Mouse (Mus musculus): ENCODE data around the gene Fkbp7. TPM values are rescaled to one million over a fixed set of nuclear protein-coding genes. Genes with fewer than 3 reads are reported as not detected.

The Fkbp7 gene
- total and polyA plus RNA-seq, 2 experiments from 2014 or later, result 11.6 to 11.9 TPM

DNA sequence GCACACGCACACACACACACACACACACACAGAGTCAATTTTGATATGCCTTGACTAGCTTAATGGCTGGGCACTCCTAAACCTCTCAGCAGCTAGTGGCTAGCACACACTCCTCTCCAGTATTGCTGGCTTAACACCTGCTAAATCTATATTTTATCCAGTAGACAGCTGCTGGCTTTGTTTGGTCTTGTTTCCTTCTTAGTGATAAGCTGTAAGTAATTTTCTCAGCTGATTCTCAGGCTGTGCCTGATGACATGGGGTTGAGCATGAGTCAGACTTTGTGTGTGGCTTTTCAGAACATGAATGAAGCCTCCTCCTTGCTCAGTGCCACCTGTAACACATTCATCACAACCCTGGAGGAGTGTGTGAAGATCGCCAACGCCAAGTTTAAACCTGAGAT is 14.1 kb upstream of the Fkbp7 start:
- Histone ChIP-seq H3K36me3 (ENCODE audit: insufficient read depth, low read length) (peaks cover 58% of the 10 kb centered on the region), H3K4me1 (ENCODE audit: insufficient read depth, low read length) (no peaks in the 10 kb centered on the region), H3K27ac (ENCODE audit: low read depth, low read length) (no peak overlapping the region), H3K4me3 (ENCODE audit: low read depth, low read length) (no peak overlapping the region), H3K9ac (replicated peaks; ENCODE audit: low read length, poor library complexity, severe bottlenecking) (no peak overlapping the region), H3K27me3 (ENCODE audit: insufficient read depth, low read length) (no peaks in the 10 kb centered on the region), H3K4me2 (ENCODE audit: low read depth, low read length, poor library complexity, severe bottlenecking) (no peak overlapping the region), H3K9me3 (ENCODE audit: low read length) (no peaks in the 10 kb centered on the region)
- no peak for TF ChIP-seq CTCF (IDR thresholded peaks at IDR 0.05)
- ATAC-seq (ENCODE audit: low FRiP score) (no peak), DNase-seq (ENCODE audit: low spot score) (no peak)
- WGBS, result 91% methylated on average over 3 of the region's 3 CpGs

- no peak for ATAC-seq (ENCODE audit: low FRiP score)
- Histone ChIP-seq H3K4me2 (ENCODE audit: low read depth, low read length, poor library complexity, severe bottlenecking) (no peak overlapping the region), H3K27me3 (ENCODE audit: insufficient read depth, low read length) (no peaks in the 10 kb centered on the region), H3K9ac (replicated peaks; ENCODE audit: low read length, poor library complexity, severe bottlenecking) (no peak overlapping the region), H3K36me3 (ENCODE audit: insufficient read depth, low read length) (peaks cover 38% of the 10 kb centered on the region), H3K4me1 (ENCODE audit: insufficient read depth, low read length) (no peaks in the 10 kb centered on the region), H3K27ac (ENCODE audit: low read depth, low read length) (no peak overlapping the region), H3K4me3 (ENCODE audit: low read depth, low read length) (no peak overlapping the region), H3K9me3 (ENCODE audit: low read length) (no peaks in the 10 kb centered on the region)
- WGBS, result 93% methylated on average over 8 of the region's 8 CpGs
- DNase-seq (ENCODE audit: low spot score), result no peak
- no peak for TF ChIP-seq CTCF (IDR thresholded peaks at IDR 0.05)
These were observed 9.4 kb upstream of the Fkbp7 start for GRCm38 (mm10) chr2:76682301-76682700.

GRCm38 (mm10) chr2:76676401-76677226 is 3.7 kb upstream of the Fkbp7 start:
- peak overlapping the region; percentile 90 for H3K4me3 ChIP-seq (ENCODE audit: low read depth, low read length)
- no peak for TF ChIP-seq CTCF (IDR thresholded peaks at IDR 0.05)
- H3K4me1 ChIP-seq (ENCODE audit: insufficient read depth, low read length), result peaks cover 10% of the 10 kb centered on the region
- H3K9me3 ChIP-seq (ENCODE audit: low read length), result no peaks in the 10 kb centered on the region
- DNase-seq (ENCODE audit: low spot score) (no peak), ATAC-seq (ENCODE audit: low FRiP score) (no peak)
- H3K9ac ChIP-seq (replicated peaks; ENCODE audit: low read length, poor library complexity, severe bottlenecking), result peak overlapping the region; percentile 85; the same call in 1 of the 2 replicates
- no peaks in the 10 kb centered on the region for H3K27me3 ChIP-seq (ENCODE audit: insufficient read depth, low read length)
- H3K4me2 ChIP-seq (ENCODE audit: low read depth, low read length, poor library complexity, severe bottlenecking), result peak overlapping the region; percentile 71
- no peak overlapping the region for H3K27ac ChIP-seq (ENCODE audit: low read depth, low read length)
- H3K36me3 ChIP-seq (ENCODE audit: insufficient read depth, low read length), result no peaks in the 10 kb centered on the region
- 61% methylated on average over 13 of the region's 13 CpGs for WGBS

DNA sequence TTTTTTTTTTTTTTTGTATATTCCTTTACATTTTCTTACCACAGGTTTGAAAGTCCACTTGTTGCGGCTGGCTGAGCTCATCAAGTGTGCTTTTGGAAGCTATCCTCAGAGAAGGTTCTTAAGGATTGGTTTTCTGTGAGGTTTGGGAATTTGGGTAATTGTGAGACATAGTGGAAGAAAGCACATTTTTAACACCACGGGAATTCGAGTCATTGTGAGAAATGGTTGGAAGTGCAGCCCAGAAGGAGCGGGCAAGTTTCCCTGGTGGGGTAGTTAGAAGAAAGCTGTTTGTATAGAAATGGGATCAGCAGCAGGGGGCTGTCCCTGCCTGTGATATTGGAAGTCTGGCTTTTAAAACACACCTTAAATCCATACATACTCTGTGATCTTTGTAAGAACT is 3.0 kb upstream of the Fkbp7 start:
- ATAC-seq (ENCODE audit: low FRiP score), result no peak
- Histone ChIP-seq H3K9me3 (ENCODE audit: low read length) (no peaks in the 10 kb centered on the region), H3K4me2 (ENCODE audit: low read depth, low read length, poor library complexity, severe bottlenecking) (peak overlapping the region; percentile 71), H3K4me3 (ENCODE audit: low read depth, low read length) (peak overlapping the region; percentile 90), H3K9ac (replicated peaks; ENCODE audit: low read length, poor library complexity, severe bottlenecking) (peak overlapping the region; percentile 85), H3K27me3 (ENCODE audit: insufficient read depth, low read length) (no peaks in the 10 kb centered on the region), H3K27ac (ENCODE audit: low read depth, low read length) (no peak overlapping the region), H3K36me3 (ENCODE audit: insufficient read depth, low read length) (no peaks in the 10 kb centered on the region), H3K4me1 (ENCODE audit: insufficient read depth, low read length) (peaks cover 10% of the 10 kb centered on the region)
- TF ChIP-seq CTCF (IDR thresholded peaks at IDR 0.05), result no peak
- WGBS, result 10% methylated on average over 4 of the region's 4 CpGs
- no peak for DNase-seq (ENCODE audit: low spot score)

DNA sequence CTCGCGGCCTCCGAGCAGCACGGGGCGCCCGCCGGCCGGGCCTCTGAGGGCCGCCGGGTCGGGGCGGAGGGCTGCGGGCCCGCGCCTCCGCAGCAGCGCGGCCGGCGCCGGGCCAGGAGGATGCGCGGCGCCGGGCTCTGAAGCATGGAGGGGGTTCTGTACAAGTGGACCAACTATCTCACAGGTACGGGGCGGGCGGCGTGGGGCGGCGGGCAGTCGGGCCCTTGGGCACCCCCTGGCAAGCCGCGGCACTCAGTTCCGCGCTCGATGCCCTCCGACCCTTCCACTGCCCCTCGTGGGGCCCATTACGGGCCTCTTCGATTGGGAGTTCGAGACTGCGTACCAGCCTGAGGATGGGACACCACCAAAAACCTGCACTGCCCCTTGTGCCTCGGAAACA is 2.5 kb upstream of the Fkbp7 start:
- TF ChIP-seq CTCF (IDR thresholded peaks at IDR 0.05), result no peak
- peak overlapping the region; percentile 71 for H3K4me2 ChIP-seq (ENCODE audit: low read depth, low read length, poor library complexity, severe bottlenecking)
- peaks cover 10% of the 10 kb centered on the region for H3K4me1 ChIP-seq (ENCODE audit: insufficient read depth, low read length)
- H3K36me3 ChIP-seq (ENCODE audit: insufficient read depth, low read length), result no peaks in the 10 kb centered on the region
- peak; percentile 16 for DNase-seq (ENCODE audit: low spot score)
- H3K4me3 ChIP-seq (ENCODE audit: low read depth, low read length), result peak overlapping the region; percentile 90
- peak overlapping the region; percentile 83 for H3K27ac ChIP-seq (ENCODE audit: low read depth, low read length)
- no peaks in the 10 kb centered on the region for H3K27me3 ChIP-seq (ENCODE audit: insufficient read depth, low read length)
- peak; percentile 42 for ATAC-seq (ENCODE audit: low FRiP score)
- peak overlapping the region; percentile 85 for H3K9ac ChIP-seq (replicated peaks; ENCODE audit: low read length, poor library complexity, severe bottlenecking)
- WGBS, result under 1% methylated on average over 28 of the region's 44 CpGs
- no peaks in the 10 kb centered on the region for H3K9me3 ChIP-seq (ENCODE audit: low read length)

DNA sequence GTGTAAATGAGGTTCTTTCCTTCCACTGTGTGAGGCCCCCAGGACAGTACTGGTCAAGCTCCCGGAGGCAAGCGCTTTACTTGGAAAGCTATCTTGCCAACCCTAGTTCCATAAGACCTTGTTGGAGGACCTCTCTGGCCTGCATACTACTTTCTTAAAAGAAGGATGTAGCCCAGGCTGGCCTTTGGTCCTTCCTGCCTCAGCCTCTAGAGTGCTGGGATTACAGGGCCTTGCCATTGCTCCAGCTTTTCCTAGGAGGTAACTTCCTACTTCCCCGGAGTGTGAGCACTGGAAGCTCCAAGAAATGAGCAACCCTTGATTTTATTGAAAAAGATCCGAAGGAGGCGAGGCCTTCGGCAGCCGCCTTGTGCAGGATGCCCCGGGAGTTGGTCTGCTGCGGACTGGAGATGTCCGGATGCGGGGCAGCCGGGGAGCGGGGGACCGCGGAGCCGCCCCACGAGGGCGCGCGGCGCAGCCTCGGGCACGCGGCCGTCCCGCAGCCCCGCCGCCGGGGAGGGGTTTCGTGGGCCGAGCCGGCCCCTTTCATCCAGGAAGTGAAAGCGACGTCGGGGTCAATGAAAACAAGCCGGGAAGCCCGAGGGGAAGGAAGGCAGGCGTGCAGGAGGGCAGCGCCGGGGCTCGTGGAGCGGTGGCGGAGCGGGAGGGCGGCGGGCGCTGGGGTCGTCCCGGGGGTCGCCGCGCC is 2.0 kb upstream of the Fkbp7 start, which contains the start of gene Plekha3:
Plekha3 (plus strand) TSS at position 557 of the 703 bp plus-strand sequence.
- peak; percentile 87 for DNase-seq (ENCODE audit: low spot score)
- 4% methylated on average over 46 of the region's 52 CpGs for WGBS

More for the DNA sequence above, 2.0 kb upstream of the Fkbp7 start, which contains the start of gene Plekha3:
- peak within 1 kb of the TSS; percentile 83 for H3K27ac ChIP-seq (ENCODE audit: low read depth, low read length)
- H3K4me3 ChIP-seq (ENCODE audit: low read depth, low read length), result peak within 1 kb of the TSS; percentile 90
- H3K9me3 ChIP-seq (ENCODE audit: low read length), result no peaks in the 10 kb centered on the region
- ATAC-seq (ENCODE audit: low FRiP score), result peak; percentile 79
- peaks cover 10% of the 10 kb centered on the region for H3K4me1 ChIP-seq (ENCODE audit: insufficient read depth, low read length)
- no peaks in the 10 kb centered on the region for H3K27me3 ChIP-seq (ENCODE audit: insufficient read depth, low read length)
- H3K4me2 ChIP-seq (ENCODE audit: low read depth, low read length, poor library complexity, severe bottlenecking), result peak within 1 kb of the TSS; percentile 71
- no peaks in the 10 kb centered on the region for H3K36me3 ChIP-seq (ENCODE audit: insufficient read depth, low read length)
- peak within 1 kb of the TSS; percentile 85 for H3K9ac ChIP-seq (replicated peaks; ENCODE audit: low read length, poor library complexity, severe bottlenecking)
- no peak for TF ChIP-seq CTCF (IDR thresholded peaks at IDR 0.05)
